8 mouse cellular contexts compared by ENCODE assay signal in genomic region chr5:33018561-33019425, GRCm38 (mm10). TPM values are rescaled to one million over a fixed set of nuclear protein-coding genes. Genes with fewer than 3 reads are reported as not detected.
DNase-seq lines count a peak whose midpoint lies in the region; ATAC-seq and TF ChIP-seq lines count a peak whose summit lies in the region.

Ywhah (plus strand) TSS chr5:33018816.

- peaks cover 45% of the 10 kb centered on the region for H3K79me2 ChIP-seq in MEL (ENCODE audit: control insufficient read depth, insufficient read depth, low read length, poor library complexity)

- H3K9me3 ChIP-seq in MEL (replicated peaks; ENCODE audit: insufficient read depth, low read length): no peaks in the 10 kb centered on the region
- no peaks in the 10 kb centered on the region for H3K9me3 ChIP-seq in lung, embryonic 16.5 days (ENCODE audit: control insufficient read depth, low read length)

- H3K27ac ChIP-seq in MEL (ENCODE audit: control insufficient read depth, low read depth, low read length): peak within 1 kb of the TSS; percentile 97
- H3K27ac ChIP-seq in cerebellum, adult 2 months (ENCODE audit: insufficient read depth, low read length): peak within 1 kb of the TSS; percentile 99
- H3K27ac ChIP-seq in lung, embryonic 16.5 days (ENCODE audit: low read length): peak within 1 kb of the TSS; percentile 100

- TF ChIP-seq CTCF in MEL (IDR thresholded peaks at IDR 0.05 in 2 of 3, conservative IDR thresholded peaks at IDR 0.05 in 1 of 3; ENCODE audit: control insufficient read depth in 1 of 3, insufficient read depth in 1 of 3, low read depth in 2 of 3, low read length in 3 of 3, poor library complexity in 1 of 3, severe bottlenecking in 1 of 3): peak in 2 of 3 experiments; percentile 15 to 66; a peak in 3 of 6 replicates
- no peak; the same call in 1 of the 2 replicates for TF ChIP-seq CTCF in cerebellum, adult 2 months (IDR thresholded peaks at IDR 0.05; ENCODE audit: borderline replicate concordance, insufficient read depth, low read depth, low read length)

- H3K4me2 ChIP-seq in lung, embryonic 16.5 days (ENCODE audit: low read depth, low read length): peak within 1 kb of the TSS; percentile 89

- peak; percentile 91 to 93 for ATAC-seq in hematopoietic stem cell, adult 5-6 weeks (replicated peaks in 1 of 2; ENCODE audit: insufficient read depth in 1 of 2, low FRiP score in 2 of 2, low TSS enrichment in 1 of 2, low read depth in 1 of 2, poor library complexity in 2 of 2, severe bottlenecking in 2 of 2)
- ATAC-seq in lung, embryonic 16.5 days (ENCODE audit: low read depth): peak; percentile 98

- H3K4me3 ChIP-seq in MEL (ENCODE audit: control insufficient read depth in 1 of 2, insufficient read depth in 1 of 2, low read depth in 2 of 2, low read length in 2 of 2): peak within 1 kb of the TSS; percentile 91 to 93
- H3K4me3 ChIP-seq in cerebellum, adult 2 months (replicated peaks; ENCODE audit: insufficient read depth, low read depth, low read length): peak within 1 kb of the TSS; percentile 99
- H3K4me3 ChIP-seq in lung, embryonic 16.5 days (ENCODE audit: low read length): peak within 1 kb of the TSS; percentile 96

- peak in 1 of 2 experiments; percentile 83; a peak in 2 of 4 replicates for TF ChIP-seq EP300 in MEL (IDR thresholded peaks at IDR 0.05; ENCODE audit: low read depth in 1 of 2, low read length in 2 of 2)

- H3K4me1 ChIP-seq in MEL (ENCODE audit: control insufficient read depth in 1 of 2, insufficient read depth in 2 of 2, low read length in 2 of 2): peaks cover 32 to 48% of the 10 kb centered on the region in 2 experiments
- peaks cover 9% of the 10 kb centered on the region; the same call in 1 of the 2 replicates for H3K4me1 ChIP-seq in cerebellum, adult 2 months (ENCODE audit: control insufficient read depth, insufficient read depth, low read length)
- peaks cover 18% of the 10 kb centered on the region for H3K4me1 ChIP-seq in lung, embryonic 16.5 days (replicated peaks; ENCODE audit: control insufficient read depth, insufficient read depth, low read length)

- peak; percentile 98 for DNase-seq in MEL (ENCODE audit: low read depth, low spot score)
- peak; percentile 98 for DNase-seq in cerebellum, adult 2 months
- DNase-seq in forelimb bud, embryonic 11.5 days (ENCODE audit: low read depth, low spot score): peak; percentile 98
- peak; percentile 89 for DNase-seq in layer of hippocampus, adult 9-10 months (ENCODE audit: low spot score)
- peak; percentile 83 for DNase-seq in ovary, postnatal 10 days (ENCODE audit: low spot score)
- DNase-seq in thymus, postnatal 10 days (ENCODE audit: low spot score in 2 of 2): peak; percentile 94 to 98

- H3K36me3 ChIP-seq in MEL (ENCODE audit: control insufficient read depth in 1 of 2, insufficient read depth in 2 of 2, low read length in 2 of 2): peaks cover 7 to 50% of the 10 kb centered on the region in 2 experiments
- H3K36me3 ChIP-seq in lung, embryonic 16.5 days (ENCODE audit: control insufficient read depth, insufficient read depth, low read length): 0 out of 2 replicates have a peak, but pooled peaks cover 2% of the 10 kb centered on the region

- under 1% methylated on average over 120 of the region's 121 CpGs for WGBS in cerebellum, adult 2 months
- WGBS in lung, embryonic 16.5 days: under 1% methylated on average over 83 of the region's 121 CpGs

- TF ChIP-seq POLR2A in MEL (IDR thresholded peaks at IDR 0.05; ENCODE audit: control insufficient read depth in 1 of 2, insufficient read depth in 1 of 2, low read depth in 1 of 2, low read length in 2 of 2, poor library complexity in 1 of 2): peak; percentile 76 to 93
- TF ChIP-seq POLR2A in cerebellum, adult 2 months (IDR thresholded peaks at IDR 0.05; ENCODE audit: borderline replicate concordance, insufficient read depth, low read length): peak; percentile 96

- TF ChIP-seq RAD21 in MEL (IDR thresholded peaks at IDR 0.05; ENCODE audit: low read depth, low read length): no peak

- H3K9ac ChIP-seq in MEL (ENCODE audit: control insufficient read depth, low read depth, low read length, poor library complexity, severe bottlenecking): peak within 1 kb of the TSS; percentile 95
- H3K9ac ChIP-seq in lung, embryonic 16.5 days (ENCODE audit: low read length): peak within 1 kb of the TSS; percentile 96

- no peaks in the 10 kb centered on the region for H3K27me3 ChIP-seq in MEL (ENCODE audit: control insufficient read depth in 1 of 2, insufficient read depth in 2 of 2, low read length in 2 of 2)
- H3K27me3 ChIP-seq in cerebellum, adult 2 months (ENCODE audit: control insufficient read depth, insufficient read depth, low read length): no peaks in the 10 kb centered on the region
- H3K27me3 ChIP-seq in lung, embryonic 16.5 days (ENCODE audit: control insufficient read depth, insufficient read depth, low read depth, low read length): no peaks in the 10 kb centered on the region

TF ChIP-seq in MEL, 35 proteins besides CTCF, POLR2A, EP300 and RAD21:
- TF ChIP-seq MEF2A (IDR thresholded peaks at IDR 0.05; ENCODE audit: extremely low read depth, insufficient replicate concordance, low read depth, low read length, poor library complexity, severe bottlenecking) (peak; percentile 100), BHLHE40 (IDR thresholded peaks at IDR 0.05; ENCODE audit: borderline replicate concordance, low read depth, low read length) (0 out of 2 replicates have a peak, but pooled peaks have one; percentile 35), MAX (IDR thresholded peaks at IDR 0.05; ENCODE audit: low read length) (0 out of 2 replicates have a peak, but pooled peaks have one; percentile 20), MAZ (IDR thresholded peaks at IDR 0.05; ENCODE audit: low read depth, low read length) (peak; percentile 95), POLR2AphosphoS5 (IDR thresholded peaks at IDR 0.05; ENCODE audit: borderline replicate concordance, low read depth, low read length) (0 out of 2 replicates have a peak, but pooled peaks have one; percentile 42), MXI1 (IDR thresholded peaks at IDR 0.05; ENCODE audit: low read depth, low read length) (peak; percentile 82), CHD2 (IDR thresholded peaks at IDR 0.05; ENCODE audit: low read length) (no peak), ZKSCAN1 (IDR thresholded peaks at IDR 0.05; ENCODE audit: low read depth, low read length) (no peak), KAT2A (conservative IDR thresholded peaks at IDR 0.05; ENCODE audit: low read depth, low read length) (no peak), ZNF384 (IDR thresholded peaks at IDR 0.05; ENCODE audit: low read depth, low read length) (no peak), NELFE (IDR thresholded peaks at IDR 0.05; ENCODE audit: low read depth, low read length) (peak; percentile 84), TCF12 (IDR thresholded peaks at IDR 0.05; ENCODE audit: low read depth, low read length) (peak; percentile 51; the same call in 1 of the 2 replicates), NRF1 (IDR thresholded peaks at IDR 0.05; ENCODE audit: insufficient read depth, low read depth, low read length, poor library complexity, severe bottlenecking) (peak; percentile 83), CHD1 (IDR thresholded peaks at IDR 0.05; ENCODE audit: low read depth, low read length) (no peak; the same call in 1 of the 2 replicates), JUND (IDR thresholded peaks at IDR 0.05; ENCODE audit: low read depth, low read length) (0 out of 2 replicates have a peak, but pooled peaks have one; percentile 35), TAL1 (IDR thresholded peaks at IDR 0.05; ENCODE audit: low read length) (no peak), TBP (IDR thresholded peaks at IDR 0.05; ENCODE audit: low read depth, low read length) (peak; percentile 76), POLR2AphosphoS2 (IDR thresholded peaks at IDR 0.05; ENCODE audit: low read length) (peak; percentile 73; the same call in 1 of the 2 replicates), RCOR1 (IDR thresholded peaks at IDR 0.05; ENCODE audit: low read depth, low read length) (no peak), E2F4 (IDR thresholded peaks at IDR 0.05; ENCODE audit: borderline replicate concordance, low read depth, low read length) (no peak), ETS1 (IDR thresholded peaks at IDR 0.05; ENCODE audit: low read depth, low read length) (peak; percentile 93), ZC3H11A (IDR thresholded peaks at IDR 0.05; ENCODE audit: low read depth, low read length) (no peak), ELF1 (IDR thresholded peaks at IDR 0.05; ENCODE audit: low read depth, low read length) (no peak; the same call in 1 of the 2 replicates), SMC3 (IDR thresholded peaks at IDR 0.05; ENCODE audit: low read depth, low read length) (no peak), MAFK (IDR thresholded peaks at IDR 0.05; ENCODE audit: borderline replicate concordance, low read depth, low read length) (no peak), HCFC1 (IDR thresholded peaks at IDR 0.05; ENCODE audit: low read depth, low read length) (peak; percentile 59), GATA1 (IDR thresholded peaks at IDR 0.05; ENCODE audit: low read depth, low read length) (no peak), UBTF (IDR thresholded peaks at IDR 0.05; ENCODE audit: borderline replicate concordance, insufficient read depth, low read depth, low read length) (0 out of 2 replicates have a peak, but pooled peaks have one; percentile 67), ZMIZ1 (IDR thresholded peaks at IDR 0.05; ENCODE audit: low read depth, low read length) (peak; percentile 82), USF2 (IDR thresholded peaks at IDR 0.05; ENCODE audit: borderline replicate concordance in 1 of 2, insufficient read depth in 1 of 2, low read depth in 1 of 2, low read length in 2 of 2) (no peak), GABPA (IDR thresholded peaks at IDR 0.05; ENCODE audit: low read depth, low read length) (no peak), SIN3A (IDR thresholded peaks at IDR 0.05; ENCODE audit: low read length) (peak; percentile 68), MYC (IDR thresholded peaks at IDR 0.05; ENCODE audit: low read depth, low read length) (no peak), MYB (IDR thresholded peaks at IDR 0.05; ENCODE audit: low read depth, low read length) (peak; percentile 92), USF1 (IDR thresholded peaks at IDR 0.05; ENCODE audit: low read depth, low read length) (no peak)

RNA-seq across cellular contexts. Expression of gene Ywhah, which starts in this region (rescaled TPM):
- total RNA-seq in MEL (2012; rRNA removed): 80.0 and 91.5 TPM in 2 replicates
- polyA plus RNA-seq in MEL (2012; ENCODE audit: insufficient read depth in 1 of 2, insufficient read length in 2 of 2, low read depth in 1 of 2, low replicate concordance in 2 of 2, missing spikeins in 1 of 2): 100 to 1,000 TPM in 1 of 2 experiments, not detected in 1; 312 TPM
- polyA plus RNA-seq in cerebellum, adult 2 months (2012; rRNA removed): 1,631 and 1,702 TPM in 2 replicates
- total RNA-seq in hematopoietic stem cell, adult 5-6 weeks (2017): 127 and 167 TPM in 2 replicates
- polyA plus RNA-seq in lung, embryonic 16.5 days (2015; fragmentation: Nextera tagmentation; extraction: Ambion mirVana): 415 and 417 TPM in 2 replicates

Comparison
In these comparisons a context has a peak if more than half of its experiments do, and no peak if none do; other contexts are left out.
1. Peak in every context shown above with its lines: DNase-seq, ATAC-seq, H3K4me3 ChIP-seq and H3K27ac ChIP-seq.